Mouse (Mus musculus): ENCODE results near the gene D630039A03Rik.

- TF ChIP-seq POLR2A (IDR thresholded peaks at IDR 0.05; ENCODE audit: borderline replicate concordance, low read depth, low read length) (no peak), CTCF (IDR thresholded peaks at IDR 0.05; ENCODE audit: low read depth, low read length) (no peak)
Observed at GRCm38 (mm10) chr4:57937292-57937691, 21.2 kb upstream of the D630039A03Rik start.
